10 mouse cellular contexts compared by ENCODE assay signal in the genomic region with DNA sequence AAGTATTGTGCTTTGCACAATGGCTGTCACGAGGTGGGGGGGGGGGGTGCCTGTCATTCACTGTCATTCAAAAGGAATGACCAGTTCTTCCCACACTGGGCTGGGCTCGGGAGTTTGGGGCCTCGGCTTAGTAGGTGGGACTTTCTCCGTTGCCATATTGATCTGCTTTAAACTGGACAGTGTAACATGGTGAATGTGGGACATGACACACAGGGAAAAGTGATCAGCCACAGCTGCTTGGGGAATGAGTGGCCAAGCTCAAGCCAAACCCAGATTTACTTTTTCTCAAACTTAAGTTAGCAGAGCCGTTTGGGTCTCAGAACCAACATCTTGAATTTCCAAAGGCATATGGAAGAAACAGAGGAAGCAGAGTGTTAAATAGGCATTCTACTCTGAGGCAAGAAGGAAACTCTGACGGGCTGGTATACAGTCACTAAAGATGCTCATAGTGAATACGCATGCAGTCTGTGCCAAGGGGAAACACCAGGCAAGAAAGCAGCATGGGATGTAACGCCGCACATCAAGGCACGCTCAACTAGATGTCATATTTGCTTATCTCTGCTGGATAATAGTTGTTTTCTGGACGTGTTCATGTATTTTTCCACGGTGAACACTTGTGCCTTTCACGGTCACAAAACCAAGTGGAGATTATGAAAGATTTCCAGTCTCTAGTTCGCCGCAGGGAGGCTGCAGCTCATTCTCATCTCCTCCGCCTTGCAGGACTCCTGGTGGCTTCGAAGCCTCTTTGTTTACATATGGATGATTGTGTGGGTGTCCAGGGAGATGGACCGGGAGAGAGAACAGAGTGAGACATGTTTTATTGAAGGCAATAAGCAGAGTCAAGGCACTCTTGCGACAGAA.
A peak's percentile ranks its signal among the peaks of the same experiment; 100 is the strongest.
DNase-seq lines count a peak whose midpoint lies in the region; ATAC-seq and TF ChIP-seq lines count a peak whose summit lies in the region.
"Had no signal": no experiment of that assay in that cellular context is flagged by ENCODE, and none has a peak within 500 bp of the region (broad histone marks: within the 10 kb centered on the region; RNA-seq: fewer than 3 reads in every experiment).

No protein-coding gene starts in this region.

- no peak overlapping the region for H3K4me3 ChIP-seq in embryonic facial prominence, embryonic 15.5 days (replicated peaks)
- no peak overlapping the region for H3K4me3 ChIP-seq in intestine, embryonic 16.5 days (ENCODE audit: low read length)
- H3K4me3 ChIP-seq in midbrain, postnatal 0 days (ENCODE audit: low read depth, low read length), result no peak overlapping the region
- H3K4me3 ChIP-seq: liver, embryonic 13.5 days had no signal

- H3K4me2 ChIP-seq in embryonic facial prominence, embryonic 15.5 days (replicated peaks), result no peak overlapping the region
- no peak overlapping the region for H3K4me2 ChIP-seq in intestine, embryonic 16.5 days (ENCODE audit: low read depth, low read length)
- no peak overlapping the region for H3K4me2 ChIP-seq in midbrain, postnatal 0 days (ENCODE audit: low read depth, low read length, poor library complexity, severe bottlenecking)
- H3K4me2 ChIP-seq: liver, embryonic 13.5 days had no signal

- peak; percentile 24 for DNase-seq in heart, adult 8-10 months (ENCODE audit: low spot score)
- DNase-seq in heart, postnatal 36 days, result no peak
- DNase-seq in midbrain, postnatal 0 days (ENCODE audit: low spot score), result peak; percentile 12
- DNase-seq in thymus, postnatal 25 days, result no peak
- no peak for DNase-seq in frontal cortex, adult 2 months (ENCODE audit: extremely low spot score in 1 of 2, low spot score in 1 of 2)
- DNase-seq in adrenal gland, postnatal 25 days, result no peak
- DNase-seq: cerebellum, adult 8-10 months; liver, embryonic 13.5 days had no signal

- TF ChIP-seq CTCF in midbrain, postnatal 0 days (IDR thresholded peaks at IDR 0.05), result no peak

- H3K36me3 ChIP-seq in embryonic facial prominence, embryonic 15.5 days, result no peaks in the 10 kb centered on the region
- no peaks in the 10 kb centered on the region for H3K36me3 ChIP-seq in intestine, embryonic 16.5 days (ENCODE audit: control insufficient read depth, insufficient read depth, low read length)
- H3K36me3 ChIP-seq in midbrain, postnatal 0 days (ENCODE audit: insufficient read depth, low read length), result no peaks in the 10 kb centered on the region
- H3K36me3 ChIP-seq: liver, embryonic 13.5 days had no signal

- H3K4me1 ChIP-seq in embryonic facial prominence, embryonic 15.5 days, result peaks cover 8% of the 10 kb centered on the region; the same call in 1 of the 2 replicates
- H3K4me1 ChIP-seq in intestine, embryonic 16.5 days (ENCODE audit: control insufficient read depth, insufficient read depth, low read length), result peaks cover 13% of the 10 kb centered on the region
- no peaks in the 10 kb centered on the region for H3K4me1 ChIP-seq in midbrain, postnatal 0 days (ENCODE audit: insufficient read depth, low read length)
- H3K4me1 ChIP-seq: liver, embryonic 13.5 days had no signal

- H3K27ac ChIP-seq in embryonic facial prominence, embryonic 15.5 days (replicated peaks), result peak overlapping the region; percentile 63; the same call in 1 of the 2 replicates
- no peak overlapping the region for H3K27ac ChIP-seq in intestine, embryonic 16.5 days (ENCODE audit: low read length)
- H3K27ac ChIP-seq in midbrain, postnatal 0 days (ENCODE audit: low read depth, low read length), result no peak overlapping the region
- H3K27ac ChIP-seq: liver, embryonic 13.5 days had no signal

- H3K9me3 ChIP-seq in embryonic facial prominence, embryonic 15.5 days (replicated peaks), result no peaks in the 10 kb centered on the region
- no peaks in the 10 kb centered on the region for H3K9me3 ChIP-seq in intestine, embryonic 16.5 days (ENCODE audit: control insufficient read depth, low read length)
- H3K9me3 ChIP-seq in midbrain, postnatal 0 days (ENCODE audit: low read length), result no peaks in the 10 kb centered on the region
- H3K9me3 ChIP-seq: liver, embryonic 13.5 days had no signal

- no peaks in the 10 kb centered on the region for H3K27me3 ChIP-seq in embryonic facial prominence, embryonic 15.5 days
- H3K27me3 ChIP-seq in intestine, embryonic 16.5 days (replicated peaks; ENCODE audit: control insufficient read depth, insufficient read depth, low read length), result no peaks in the 10 kb centered on the region
- H3K27me3 ChIP-seq in midbrain, postnatal 0 days (ENCODE audit: insufficient read depth, low read length), result no peaks in the 10 kb centered on the region

- 67% methylated on average over 19 of the region's 19 CpGs for WGBS in embryonic facial prominence, embryonic 15.5 days
- WGBS in intestine, embryonic 16.5 days, result 57% methylated on average over 19 of the region's 19 CpGs
- 44% methylated on average over 19 of the region's 19 CpGs for WGBS in midbrain, postnatal 0 days

- intact Hi-C loops in heart, postnatal 36 days (cut with DNase I), result loop anchor here (5.0 kb wide), 2 partner anchors 66 to 116 kb away; no protein-coding TSS in a partner anchor

- no peak for ATAC-seq in embryonic facial prominence, embryonic 15.5 days (ENCODE audit: insufficient number of reproducible peaks, low FRiP score, low TSS enrichment, low read depth)
- ATAC-seq in intestine, embryonic 16.5 days, result peak; percentile 63; the same call in 1 of the 2 replicates
- ATAC-seq in midbrain, postnatal 0 days (ENCODE audit: low FRiP score), result no peak

- no peak overlapping the region for H3K9ac ChIP-seq in embryonic facial prominence, embryonic 15.5 days
- H3K9ac ChIP-seq in intestine, embryonic 16.5 days (ENCODE audit: low read depth, low read length), result no peak overlapping the region
- no peak overlapping the region for H3K9ac ChIP-seq in midbrain, postnatal 0 days (replicated peaks; ENCODE audit: low read length, poor library complexity, severe bottlenecking)
- H3K9ac ChIP-seq: liver, embryonic 13.5 days had no signal

Comparison
In these comparisons a context has a peak if more than half of its experiments do, and no peak if none do; other contexts are left out.
1. DNase-seq: peak in heart, adult 8-10 months (single experiment) and midbrain, postnatal 0 days (single experiment); none in heart, postnatal 36 days (0 of 2), thymus, postnatal 25 days (single experiment), frontal cortex, adult 2 months (0 of 2) and adrenal gland, postnatal 25 days (single experiment).